Mouse (Mus musculus) neural tube, embryonic 13.5 days (tissue): ENCODE measurements around the gene Taf4. TPM values are rescaled to one million over a fixed set of nuclear protein-coding genes. Genes with fewer than 3 reads are reported as not detected.

Source experiments
- ATAC-seq: fragments of 200-750 bp; cut with Nextera tagmentation; 2 replicates; pipeline ENCODE4 v1.8.0; 2017; ENCODE audit warnings: low read depth, mild to moderate bottlenecking, moderate TSS enrichment, moderate library complexity
- H3K27ac ChIP-seq: fragments of 300-500 bp; sonication (generic); replicated peaks from 2 replicates; pipeline ENCODE4 v1.5.1; 2015; ENCODE audit warnings: moderate library complexity, mild to moderate bottlenecking, inconsistent platforms
- H3K27me3 ChIP-seq: fragments of 300-500 bp; sonication (generic); 2 replicates; pipeline ENCODE4 v1.6.1; 2015; ENCODE audit warnings: mild to moderate bottlenecking, inconsistent platforms
- H3K36me3 ChIP-seq: fragments of 300-500 bp; sonication (generic); 2 replicates; pipeline ENCODE4 v1.6.1; 2015; ENCODE audit warnings: mild to moderate bottlenecking, inconsistent platforms
- H3K4me1 ChIP-seq: fragments of 300-500 bp; sonication (generic); replicated peaks from 2 replicates; pipeline ENCODE4 v1.6.1; 2015; ENCODE audit warnings: inconsistent platforms
- H3K4me2 ChIP-seq: fragments of 300-500 bp; sonication (generic); 2 replicates; pipeline ENCODE4 v1.6.1; 2015; ENCODE audit warnings: inconsistent platforms, mild to moderate bottlenecking, moderate library complexity
- H3K4me3 ChIP-seq: fragments of 300-500 bp; sonication (generic); 2 replicates; pipeline ENCODE4 v1.5.1; 2015; ENCODE audit warnings: mild to moderate bottlenecking, inconsistent platforms
- H3K9ac ChIP-seq: fragments of 300-500 bp; sonication (generic); 2 replicates; pipeline ENCODE4 v1.6.1; 2015; ENCODE audit warnings: moderate library complexity, mild to moderate bottlenecking, inconsistent platforms
- H3K9me3 ChIP-seq: fragments of 300-500 bp; sonication (generic); 2 replicates; pipeline ENCODE4 v1.6.1; 2016; ENCODE audit warnings: inconsistent platforms
- WGBS: fragments of 180-500 bp; shearing (Covaris S2); methylation state at CpG from one replicate; pipeline ENCODE4 v1.1.7; 2015; 5-methylcytosine and 5-hydroxymethylcytosine counted together
- polyA plus RNA-seq: library from polyadenylated mRNA; unstranded; fragments of >200 nt; fragmentation: Nextera tagmentation; extraction: Ambion mirVana; gene quantifications from 2 replicates; pipeline ENCODE4 v1.2.1, GENCODE M21; 2015

The Taf4 gene
- polyA plus RNA-seq, 1 experiment from 2014 or later: 3.7 TPM

- Histone ChIP-seq H3K9ac (no peak overlapping the region), H3K4me2 (no peak overlapping the region), H3K4me3 (no peak overlapping the region), H3K9me3 (no peaks in the 10 kb centered on the region), H3K27me3 (no peaks in the 10 kb centered on the region), H3K36me3 (no peaks in the 10 kb centered on the region), H3K27ac (no peak overlapping the region), H3K4me1 (peaks cover 52% of the 10 kb centered on the region)
- 87% methylated on average over 6 of the region's 6 CpGs for WGBS
- no peak for ATAC-seq
These were observed 16.1 kb downstream of the Taf4 start for GRCm38 (mm10) chr2:179960327-179960726.

- Histone ChIP-seq H3K36me3 (no peaks in the 10 kb centered on the region), H3K9ac (no peak overlapping the region), H3K27ac (no peak overlapping the region), H3K4me3 (no peak overlapping the region), H3K9me3 (no peaks in the 10 kb centered on the region), H3K27me3 (no peaks in the 10 kb centered on the region), H3K4me2 (no peak overlapping the region), H3K4me1 (peaks cover 50% of the 10 kb centered on the region)
- WGBS: 52% methylated on average over 3 of the region's 3 CpGs
- ATAC-seq: no peak
These were observed 17.1 kb downstream of the Taf4 start for GRCm38 (mm10) chr2:179959391-179959790.

- ATAC-seq: no peak
- 73% methylated on average over 14 of the region's 14 CpGs for WGBS
These were observed 24.6 kb downstream of the Taf4 start for GRCm38 (mm10) chr2:179951542-179952524.

GRCm38 (mm10) chr2:179948820-179949219 is 27.6 kb downstream of the Taf4 start:
- Histone ChIP-seq H3K36me3 (no peaks in the 10 kb centered on the region), H3K27me3 (no peaks in the 10 kb centered on the region), H3K27ac (no peak overlapping the region), H3K4me1 (peaks cover 52% of the 10 kb centered on the region), H3K4me2 (no peak overlapping the region), H3K9me3 (no peaks in the 10 kb centered on the region), H3K9ac (no peak overlapping the region), H3K4me3 (no peak overlapping the region)
- 90% methylated on average over 5 of the region's 5 CpGs for WGBS
- ATAC-seq: no peak

More at GRCm38 (mm10) chr2:179951542-179952524, 24.6 kb downstream of the Taf4 start:
- Histone ChIP-seq H3K9ac (no peak overlapping the region), H3K27me3 (no peaks in the 10 kb centered on the region), H3K4me2 (no peak overlapping the region), H3K4me3 (no peak overlapping the region), H3K36me3 (no peaks in the 10 kb centered on the region), H3K9me3 (no peaks in the 10 kb centered on the region), H3K4me1 (peaks cover 35% of the 10 kb centered on the region), H3K27ac (no peak overlapping the region)

- H3K4me1 ChIP-seq: peaks cover 62% of the 10 kb centered on the region
These were observed 28.8 kb downstream of the Taf4 start for GRCm38 (mm10) chr2:179947607-179948006.

GRCm38 (mm10) chr2:179946496-179946895 is 29.9 kb downstream of the Taf4 start:
- no peaks in the 10 kb centered on the region for H3K9me3 ChIP-seq
- H3K9ac ChIP-seq: no peak overlapping the region
- ATAC-seq: no peak
- H3K4me3 ChIP-seq: no peak overlapping the region
- H3K27me3 ChIP-seq: no peaks in the 10 kb centered on the region
- H3K4me1 ChIP-seq: peaks cover 66% of the 10 kb centered on the region
- no peaks in the 10 kb centered on the region for H3K36me3 ChIP-seq
- 85% methylated on average over 6 of the region's 6 CpGs for WGBS
- no peak overlapping the region for H3K4me2 ChIP-seq
- no peak overlapping the region for H3K27ac ChIP-seq

More at GRCm38 (mm10) chr2:179947607-179948006, 28.8 kb downstream of the Taf4 start:
- WGBS: 57% methylated on average over 5 of the region's 5 CpGs
- Histone ChIP-seq H3K9ac (0 out of 2 replicates have a peak overlapping the region, but pooled peaks have one; percentile 34), H3K9me3 (no peaks in the 10 kb centered on the region), H3K4me2 (no peak overlapping the region), H3K36me3 (no peaks in the 10 kb centered on the region), H3K27me3 (no peaks in the 10 kb centered on the region), H3K4me3 (no peak overlapping the region), H3K27ac (no peak overlapping the region)
- no peak for ATAC-seq

- WGBS: 56% methylated on average over 3 of the region's 4 CpGs
- H3K4me3 ChIP-seq: no peak overlapping the region
- H3K27ac ChIP-seq: no peak overlapping the region
- no peak overlapping the region for H3K4me2 ChIP-seq
- peaks cover 75% of the 10 kb centered on the region for H3K4me1 ChIP-seq
- no peaks in the 10 kb centered on the region for H3K36me3 ChIP-seq
- no peak overlapping the region for H3K9ac ChIP-seq
- ATAC-seq: 0 out of 2 replicates have a peak, but pooled peaks have one; percentile 21
- no peaks in the 10 kb centered on the region for H3K9me3 ChIP-seq
- no peaks in the 10 kb centered on the region for H3K27me3 ChIP-seq
These were observed 31.4 kb downstream of the Taf4 start for GRCm38 (mm10) chr2:179945051-179945450.

- peaks cover 70% of the 10 kb centered on the region for H3K4me1 ChIP-seq
- H3K36me3 ChIP-seq: 0 out of 2 replicates have a peak, but pooled peaks cover 2% of the 10 kb centered on the region
- no peak overlapping the region for H3K4me2 ChIP-seq
- no peak overlapping the region for H3K27ac ChIP-seq
- no peaks in the 10 kb centered on the region for H3K27me3 ChIP-seq
- 100% methylated on average over 1 of the region's 1 CpGs for WGBS
- ATAC-seq: no peak
- H3K9ac ChIP-seq: no peak overlapping the region
- H3K9me3 ChIP-seq: no peaks in the 10 kb centered on the region
- no peak overlapping the region for H3K4me3 ChIP-seq
These were observed 34.8 kb downstream of the Taf4 start for GRCm38 (mm10) chr2:179941696-179942095.

GRCm38 (mm10) chr2:179937091-179937490 is 39.4 kb downstream of the Taf4 start:
- no peak overlapping the region for H3K9ac ChIP-seq
- no peaks in the 10 kb centered on the region for H3K9me3 ChIP-seq
- H3K4me1 ChIP-seq: peaks cover 34% of the 10 kb centered on the region
- H3K27ac ChIP-seq: no peak overlapping the region
- ATAC-seq: no peak
- H3K4me2 ChIP-seq: no peak overlapping the region
- H3K4me3 ChIP-seq: no peak overlapping the region
- 71% methylated on average over 4 of the region's 4 CpGs for WGBS
- H3K36me3 ChIP-seq: peaks cover 20% of the 10 kb centered on the region
- H3K27me3 ChIP-seq: no peaks in the 10 kb centered on the region

- Histone ChIP-seq H3K36me3 (peaks cover 49% of the 10 kb centered on the region), H3K27me3 (no peaks in the 10 kb centered on the region), H3K4me1 (peaks cover 14% of the 10 kb centered on the region; the same call in 1 of the 2 replicates), H3K9me3 (no peaks in the 10 kb centered on the region), H3K4me2 (no peak overlapping the region), H3K27ac (no peak overlapping the region), H3K9ac (no peak overlapping the region), H3K4me3 (no peak overlapping the region)
- 69% methylated on average over 3 of the region's 3 CpGs for WGBS
- ATAC-seq: no peak
These were observed 42.3 kb downstream of the Taf4 start for GRCm38 (mm10) chr2:179934165-179934564.

GRCm38 (mm10) chr2:179931741-179932140 is 44.7 kb downstream of the Taf4 start:
- Histone ChIP-seq H3K27me3 (no peaks in the 10 kb centered on the region), H3K4me1 (0 out of 2 replicates have a peak, but pooled peaks cover 7% of the 10 kb centered on the region), H3K9me3 (no peaks in the 10 kb centered on the region), H3K36me3 (peaks cover 64% of the 10 kb centered on the region), H3K4me3 (no peak overlapping the region), H3K4me2 (no peak overlapping the region), H3K27ac (no peak overlapping the region), H3K9ac (no peak overlapping the region)
- no peak for ATAC-seq
- WGBS: 91% methylated on average over 16 of the region's 16 CpGs

GRCm38 (mm10) chr2:179929166-179929565 is 47.3 kb downstream of the Taf4 start:
- Histone ChIP-seq H3K4me3 (no peak overlapping the region), H3K9me3 (no peaks in the 10 kb centered on the region), H3K27ac (no peak overlapping the region), H3K4me1 (0 out of 2 replicates have a peak, but pooled peaks cover 7% of the 10 kb centered on the region), H3K36me3 (peaks cover 85% of the 10 kb centered on the region), H3K4me2 (no peak overlapping the region), H3K27me3 (no peaks in the 10 kb centered on the region), H3K9ac (no peak overlapping the region)
- ATAC-seq: no peak
- WGBS: 91% methylated on average over 13 of the region's 13 CpGs
